In genomic region chr6:73523658-73524057, GRCm38 (mm10) we compare ENCODE assay signal across 16 mouse cellular contexts. TPM values are rescaled to one million over a fixed set of nuclear protein-coding genes. Genes with fewer than 3 reads are reported as not detected.
DNase-seq lines count a peak whose midpoint lies in the region; ATAC-seq and TF ChIP-seq lines count a peak whose summit lies in the region.
"Had no signal": no experiment of that assay in that cellular context is flagged by ENCODE, and none has a peak within 500 bp of the region (broad histone marks: within the 10 kb centered on the region; RNA-seq: fewer than 3 reads in every experiment).

No protein-coding gene starts in this region.

- no peak for TF ChIP-seq POLR2A in lung, adult 2 months (IDR thresholded peaks at IDR 0.05; ENCODE audit: borderline replicate concordance, extremely low read depth, low read depth, low read length)

- in situ Hi-C loops in Patski (cut with MboI; ENCODE audit: low pct_unique_long_range_greater_than_20kb) = no loop called here

- WGBS in heart, postnatal 0 days = 53% methylated on average over 9 of the region's 9 CpGs
- 57% methylated on average over 9 of the region's 9 CpGs for WGBS in lung, postnatal 0 days
- WGBS in lung, adult 2 months = 65% methylated on average over 9 of the region's 9 CpGs

- no peak overlapping the region for H3K4me3 ChIP-seq in heart, postnatal 0 days (ENCODE audit: low read depth, low read length)
- no peak overlapping the region for H3K4me3 ChIP-seq in lung, postnatal 0 days (ENCODE audit: low read depth, low read length)
- no peak overlapping the region for H3K4me3 ChIP-seq in lung, adult 2 months (replicated peaks; ENCODE audit: extremely low read depth, low read depth, low read length)
- H3K4me3 ChIP-seq: intestine, embryonic 15.5 days had no signal

- no peak overlapping the region for H3K4me2 ChIP-seq in heart, postnatal 0 days (ENCODE audit: low read depth, low read length)
- no peak overlapping the region for H3K4me2 ChIP-seq in lung, postnatal 0 days (replicated peaks; ENCODE audit: low read depth, low read length)
- H3K4me2 ChIP-seq: intestine, embryonic 15.5 days had no signal

- no peak for TF ChIP-seq EP300 in heart, postnatal 0 days (IDR thresholded peaks at IDR 0.05; ENCODE audit: low read depth)
- TF ChIP-seq EP300 in lung, postnatal 0 days (IDR thresholded peaks at IDR 0.05) = no peak

- H3K27ac ChIP-seq in heart, postnatal 0 days (ENCODE audit: low read depth) = no peak overlapping the region
- no peak overlapping the region for H3K27ac ChIP-seq in lung, postnatal 0 days (ENCODE audit: low read length)
- H3K27ac ChIP-seq: intestine, embryonic 15.5 days had no signal

- no peak for ATAC-seq in heart, postnatal 0 days (ENCODE audit: insufficient read depth, low read depth)
- no peak for ATAC-seq in lung, postnatal 0 days
- ATAC-seq in Patski = no peak
- ATAC-seq: intestine, embryonic 15.5 days had no signal

- H3K9me3 ChIP-seq in heart, postnatal 0 days (replicated peaks; ENCODE audit: control insufficient read depth, low read length) = no peaks in the 10 kb centered on the region
- no peaks in the 10 kb centered on the region for H3K9me3 ChIP-seq in lung, postnatal 0 days (ENCODE audit: low read length)
- H3K9me3 ChIP-seq: intestine, embryonic 15.5 days had no signal

- no peaks in the 10 kb centered on the region for H3K27me3 ChIP-seq in heart, postnatal 0 days (ENCODE audit: control insufficient read depth, insufficient read depth, low read length)
- no peaks in the 10 kb centered on the region for H3K27me3 ChIP-seq in lung, postnatal 0 days (replicated peaks; ENCODE audit: insufficient read depth, low read length)
- no peaks in the 10 kb centered on the region for H3K27me3 ChIP-seq in Patski
- H3K27me3 ChIP-seq: intestine, embryonic 15.5 days had no signal

- CTCF ChIA-PET in Patski (lab: Charles Lee) = no interaction called here

- no peaks in the 10 kb centered on the region for H3K36me3 ChIP-seq in heart, postnatal 0 days (replicated peaks; ENCODE audit: control insufficient read depth, insufficient read depth, low read length)
- no peaks in the 10 kb centered on the region for H3K36me3 ChIP-seq in lung, postnatal 0 days (ENCODE audit: insufficient read depth, low read length)
- H3K36me3 ChIP-seq: G1E; intestine, embryonic 15.5 days had no signal

- H3K4me1 ChIP-seq in heart, postnatal 0 days (ENCODE audit: control insufficient read depth, insufficient read depth) = no peaks in the 10 kb centered on the region
- no peaks in the 10 kb centered on the region for H3K4me1 ChIP-seq in lung, postnatal 0 days (ENCODE audit: insufficient read depth, low read depth, low read length)
- no peaks in the 10 kb centered on the region for H3K4me1 ChIP-seq in lung, adult 2 months (ENCODE audit: control insufficient read depth, insufficient read depth, low read length)
- H3K4me1 ChIP-seq: intestine, embryonic 15.5 days had no signal

- TF ChIP-seq CTCF in heart, postnatal 0 days (IDR thresholded peaks at IDR 0.05; ENCODE audit: low read depth) = peak; percentile 10; the same call in 1 of the 2 replicates
- peak; percentile 25; the same call in 1 of the 2 replicates for TF ChIP-seq CTCF in lung, postnatal 0 days (IDR thresholded peaks at IDR 0.05)
- no peak for TF ChIP-seq CTCF in lung, adult 2 months (IDR thresholded peaks at IDR 0.05; ENCODE audit: insufficient read depth, low read length)
- peak; percentile 7 for TF ChIP-seq CTCF in Patski (IDR thresholded peaks at IDR 0.05)

- POLR2A ChIA-PET in Patski (lab: Charles Lee) = no interaction called here

- no peak overlapping the region for H3K9ac ChIP-seq in heart, postnatal 0 days (replicated peaks; ENCODE audit: low read depth, low read length)
- H3K9ac ChIP-seq in lung, postnatal 0 days (replicated peaks; ENCODE audit: low read depth) = no peak overlapping the region
- H3K9ac ChIP-seq: intestine, embryonic 15.5 days had no signal

- DNase-seq in heart, postnatal 0 days (ENCODE audit: low spot score) = no peak
- no peak for DNase-seq in heart, adult 9 months (ENCODE audit: low spot score in 2 of 2)
- DNase-seq in lung, postnatal 0 days (ENCODE audit: low spot score) = no peak
- no peak for DNase-seq in lung, adult 2 months
- DNase-seq in Patski (ENCODE audit: low read depth, low spot score) = no peak
- peak; percentile 8 for DNase-seq in lung, postnatal 36 days
- DNase-seq in spleen, postnatal 14 days (ENCODE audit: low spot score in 2 of 2) = no peak
- DNase-seq in natural killer cell, adult 2 months (ENCODE audit: low spot score in 2 of 2) = no peak
- DNase-seq: cerebellum, adult 9-11 months had no signal

RNA-seq across cellular contexts. Expression of gene 4931417E11Rik, which starts 54.2 kb away (rescaled TPM):
- total RNA-seq in heart, postnatal 0 days (2014; rRNA removed; ENCODE audit: low replicate concordance) = not detected in 2 replicates
- not detected in 2 replicates for polyA plus RNA-seq in heart, postnatal 0 days (2015; fragmentation: Nextera tagmentation; extraction: Ambion mirVana)
- not detected in 2 replicates for polyA plus RNA-seq in lung, postnatal 0 days (2015; fragmentation: Nextera tagmentation; extraction: Ambion mirVana)
- not detected in 2 replicates for polyA plus RNA-seq in lung, adult 2 months (2012; rRNA removed)
- polyA plus RNA-seq in Patski (2021) = not detected
- total RNA-seq: adrenal gland, postnatal 4 days; G1E; left cerebral cortex, adult 8-10 months had no signal
- polyA plus RNA-seq: frontal cortex, adult 2 months; G1E; heart, embryonic 14.5 days; intestine, embryonic 15.5 days; lung, embryonic 16.5 days had no signal
